Mouse (Mus musculus): ENCODE data around the gene Zfp523. TPM values are rescaled to one million over a fixed set of nuclear protein-coding genes. Genes with fewer than 3 reads are reported as not detected.

The Zfp523 gene
- polyA plus RNA-seq, 1 experiment from 2014 or later = 26.8 TPM

DNA sequence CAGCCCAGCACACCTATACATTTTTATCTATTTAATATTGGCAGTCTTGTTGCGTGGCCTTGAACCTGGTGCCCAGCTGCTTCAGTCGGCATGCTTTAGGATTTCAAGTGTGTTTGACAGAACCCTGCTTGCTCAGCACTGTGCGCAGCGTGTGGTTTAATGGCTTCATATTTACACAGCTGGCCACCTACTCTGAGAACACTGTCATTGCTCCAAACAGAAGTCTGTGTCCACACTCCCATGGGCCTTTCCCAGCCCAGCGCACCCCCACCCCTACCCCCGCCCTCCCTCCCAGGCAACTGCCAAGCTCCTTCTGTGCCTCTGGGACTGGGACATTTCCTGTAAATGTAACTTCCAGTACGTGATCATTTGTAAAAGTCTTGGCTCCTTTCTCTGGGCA is 76.3 kb downstream of the Zfp523 start:
- Histone ChIP-seq H3K27ac (replicated peaks; ENCODE audit: low read depth, low read length) (no peak overlapping the region), H3K27me3 (ENCODE audit: control insufficient read depth, insufficient read depth, low read length) (no peaks in the 10 kb centered on the region), H3K9me3 (replicated peaks; ENCODE audit: control insufficient read depth, low read length) (no peaks in the 10 kb centered on the region), H3K4me2 (ENCODE audit: low read depth, low read length) (no peak overlapping the region), H3K4me3 (ENCODE audit: low read depth, low read length) (no peak overlapping the region), H3K9ac (replicated peaks; ENCODE audit: low read length) (no peak overlapping the region), H3K4me1 (ENCODE audit: control insufficient read depth, insufficient read depth, low read length) (peaks cover 8% of the 10 kb centered on the region; the same call in 1 of the 2 replicates), H3K36me3 (replicated peaks; ENCODE audit: control insufficient read depth, insufficient read depth, low read depth, low read length) (no peaks in the 10 kb centered on the region; the same call in 1 of the 2 replicates)
- DNase-seq (ENCODE audit: low spot score) (no peak), ATAC-seq (replicated peaks; ENCODE audit: insufficient number of reproducible peaks, low FRiP score, low TSS enrichment, low read depth) (no peak)
- 62% methylated on average over 7 of the region's 7 CpGs for WGBS

DNA sequence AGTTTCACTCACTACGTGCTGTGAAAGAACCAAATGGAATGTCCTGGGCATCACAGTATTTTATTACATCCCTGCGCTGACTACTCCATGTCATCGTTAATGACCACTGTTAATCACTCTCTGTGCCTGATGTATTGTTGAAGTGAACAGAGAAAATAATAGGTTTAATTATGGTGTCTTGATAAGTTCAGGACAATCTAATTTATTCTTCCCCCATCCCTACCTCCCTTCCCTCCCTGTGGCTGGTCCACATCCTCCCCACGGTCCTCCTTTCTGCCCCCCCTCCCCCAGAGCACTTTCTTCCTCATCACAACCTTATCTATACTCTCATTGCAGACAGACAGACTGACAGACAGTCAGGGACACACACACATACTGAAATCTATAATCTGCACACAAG is 77.9 kb downstream of the Zfp523 start:
- no peaks in the 10 kb centered on the region for H3K27me3 ChIP-seq (ENCODE audit: control insufficient read depth, insufficient read depth, low read length)
- no peaks in the 10 kb centered on the region; the same call in 1 of the 2 replicates for H3K36me3 ChIP-seq (replicated peaks; ENCODE audit: control insufficient read depth, insufficient read depth, low read depth, low read length)
- H3K4me3 ChIP-seq (ENCODE audit: low read depth, low read length) = no peak overlapping the region
- ATAC-seq (replicated peaks; ENCODE audit: insufficient number of reproducible peaks, low FRiP score, low TSS enrichment, low read depth) = no peak
- no peak overlapping the region for H3K9ac ChIP-seq (replicated peaks; ENCODE audit: low read length)
- WGBS = 71% methylated on average over 4 of the region's 4 CpGs
- H3K4me2 ChIP-seq (ENCODE audit: low read depth, low read length) = no peak overlapping the region
- H3K27ac ChIP-seq (replicated peaks; ENCODE audit: low read depth, low read length) = no peak overlapping the region
- no peaks in the 10 kb centered on the region for H3K9me3 ChIP-seq (replicated peaks; ENCODE audit: control insufficient read depth, low read length)
- DNase-seq (ENCODE audit: low spot score) = no peak
- H3K4me1 ChIP-seq (ENCODE audit: control insufficient read depth, insufficient read depth, low read length) = peaks cover 8% of the 10 kb centered on the region; the same call in 1 of the 2 replicates

Other genes with a start within 250 kb of the Zfp523 start
- 1.1 and 1.3 TPM in 2 replicates for gene Tcp11, start 96.5 kb upstream of the Zfp523 start, polyA plus RNA-seq (2014; fragmentation: Nextera tagmentation; extraction: Ambion mirVana)
- 8.6 and 10.3 TPM in 2 replicates for gene Scube3, start 35.0 kb upstream of the Zfp523 start, polyA plus RNA-seq (2014; fragmentation: Nextera tagmentation; extraction: Ambion mirVana)
- gene Def6, start 30.6 kb downstream of the Zfp523 start, polyA plus RNA-seq (2014; fragmentation: Nextera tagmentation; extraction: Ambion mirVana) = 2.6 and 3.0 TPM in 2 replicates
- 1.9 and 2.0 TPM in 2 replicates for gene Ppard, start 55.6 kb downstream of the Zfp523 start, polyA plus RNA-seq (2014; fragmentation: Nextera tagmentation; extraction: Ambion mirVana)
- gene Fance, start 136.4 kb downstream of the Zfp523 start, polyA plus RNA-seq (2014; fragmentation: Nextera tagmentation; extraction: Ambion mirVana) = 18.8 and 21.2 TPM in 2 replicates
- 562 and 613 TPM in 2 replicates for gene Rpl10a, start 151.3 kb downstream of the Zfp523 start, polyA plus RNA-seq (2014; fragmentation: Nextera tagmentation; extraction: Ambion mirVana)
- gene Tead3, start 173.7 kb downstream of the Zfp523 start, polyA plus RNA-seq (2014; fragmentation: Nextera tagmentation; extraction: Ambion mirVana) = 8.6 and 9.0 TPM in 2 replicates
- gene Tulp1, start 188.1 kb downstream of the Zfp523 start, polyA plus RNA-seq (2014; fragmentation: Nextera tagmentation; extraction: Ambion mirVana) = 3.4 and 3.6 TPM in 2 replicates

Measured in embryonic facial prominence, embryonic 11.5 days (tissue).